Mouse (Mus musculus) forebrain, postnatal 0 days (tissue): ENCODE data around the gene Ptprj. TPM values are rescaled to one million over a fixed set of nuclear protein-coding genes. Genes with fewer than 3 reads are reported as not detected.

Source experiments
- ATAC-seq: fragments of 200-750 bp; cut with Nextera tagmentation; 2 replicates; pipeline ENCODE4 v1.8.0; 2017; ENCODE audit warnings: mild to moderate bottlenecking, moderate library complexity
- DNase-seq: peaks from one replicate; pipeline ENCODE4 v3.0.0-alpha.2; 2015
- H3K27ac ChIP-seq: fragments of 300-500 bp; sonication (generic); 2 replicates; pipeline ENCODE4 v1.5.1; 2014; ENCODE audit warnings: low read depth, mild to moderate bottlenecking, antibody characterized with exemption, low read length, moderate library complexity, mixed read lengths
- H3K27me3 ChIP-seq: fragments of 300-500 bp; sonication (generic); 2 replicates; pipeline ENCODE4 v1.6.1; 2014; ENCODE audit warnings: mild to moderate bottlenecking, low read length, mixed read lengths; ENCODE audit not compliant: insufficient read depth
- H3K36me3 ChIP-seq: fragments of 300-500 bp; sonication (generic); 2 replicates; pipeline ENCODE4 v1.6.1; 2014; ENCODE audit warnings: mild to moderate bottlenecking, moderate library complexity; ENCODE audit not compliant: insufficient read depth
- H3K4me1 ChIP-seq: fragments of 300-500 bp; sonication (generic); 2 replicates; pipeline ENCODE4 v1.6.1; 2014; ENCODE audit warnings: antibody characterized with exemption; ENCODE audit not compliant: insufficient read depth
- H3K4me2 ChIP-seq: fragments of 300-500 bp; sonication (generic); 2 replicates; pipeline ENCODE4 v1.6.1; 2014; ENCODE audit warnings: low read depth, mild to moderate bottlenecking, moderate library complexity
- H3K4me3 ChIP-seq: fragments of 300-500 bp; sonication (generic); 2 replicates; pipeline ENCODE4 v1.5.1; 2014; ENCODE audit warnings: low read depth, low read length, mixed read lengths
- H3K9ac ChIP-seq: fragments of 300-500 bp; sonication (generic); 2 replicates; pipeline ENCODE4 v1.6.1; 2014; ENCODE audit warnings: mild to moderate bottlenecking
- H3K9me3 ChIP-seq: fragments of 300-500 bp; sonication (generic); 2 replicates; pipeline ENCODE4 v1.6.1; 2016; ENCODE audit warnings: low read length
- CTCF ChIP-seq: sonication (generic); IDR thresholded peaks from 2 replicates; pipeline ENCODE4 v1.5.1; 2016; ENCODE audit warnings: antibody characterized with exemption, control low read depth, low read depth
- WGBS: fragments of 180-500 bp; shearing (Covaris S2); extraction: QIAGEN DNeasy Blood & Tissue Kit; methylation state at CpG from one replicate; pipeline ENCODE4 v1.1.7; 2014; 5-methylcytosine and 5-hydroxymethylcytosine counted together
- polyA plus RNA-seq: library from polyadenylated mRNA; unstranded; fragments of >200 nt; fragmentation: Nextera tagmentation; extraction: Ambion mirVana; gene quantifications from 2 replicates; pipeline ENCODE4 v1.2.1, GENCODE M21; 2015
- total RNA-seq: library from RNA; depleted of rRNA; stranded (reverse); fragments of >200 nt; gene quantifications from 2 replicates; pipeline ENCODE4 v1.2.3, GENCODE M21; 2014

Gene Ptprj
- total and polyA plus RNA-seq, 2 experiments from 2014 or later = 3.9 to 34.0 TPM

DNA sequence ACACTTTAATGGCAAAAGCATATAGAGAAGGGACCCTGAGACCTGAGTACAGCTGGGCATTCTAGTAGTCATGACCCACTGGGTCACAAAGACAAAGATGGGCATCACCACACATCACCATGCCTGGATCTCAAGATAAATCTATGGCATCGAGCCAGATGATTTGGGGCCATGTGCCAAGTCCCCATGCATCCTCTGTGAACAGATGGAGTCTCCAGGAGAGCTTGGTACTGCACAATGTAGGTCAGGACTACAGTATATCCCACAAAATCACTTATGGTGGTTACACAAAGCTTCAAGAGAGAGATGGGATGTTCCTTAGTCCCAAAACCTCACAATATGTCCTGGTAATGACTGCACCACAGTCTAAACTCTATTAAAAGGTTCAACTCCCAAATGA is 81.4 kb downstream of the Ptprj start:
- ATAC-seq = no peak
- Histone ChIP-seq H3K9me3 (no peaks in the 10 kb centered on the region), H3K9ac (no peak overlapping the region), H3K4me1 (no peaks in the 10 kb centered on the region), H3K36me3 (no peaks in the 10 kb centered on the region), H3K27ac (no peak overlapping the region), H3K4me2 (no peak overlapping the region), H3K27me3 (no peaks in the 10 kb centered on the region), H3K4me3 (no peak overlapping the region)
- TF ChIP-seq CTCF = no peak
- DNase-seq = no peak
- WGBS = 61% methylated on average over 1 of the region's 1 CpGs

DNA sequence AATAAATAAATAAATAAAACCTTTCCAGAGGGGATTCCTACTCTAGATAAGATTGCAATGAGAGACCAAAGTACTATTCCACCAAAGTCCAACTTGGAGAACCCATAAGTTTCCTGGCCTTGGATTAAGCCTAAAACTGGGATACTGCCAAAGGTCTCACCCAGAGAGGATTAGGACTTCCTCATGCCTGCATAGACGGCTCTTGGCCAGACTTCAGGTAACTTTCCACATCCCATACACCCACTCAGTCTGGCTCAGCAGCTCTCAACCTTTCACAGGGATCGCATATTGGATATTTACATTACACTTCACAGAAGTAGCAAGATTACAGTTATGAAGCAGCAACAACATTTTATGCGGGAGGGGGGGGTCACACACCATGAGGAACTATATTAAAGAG is 82.9 kb downstream of the Ptprj start:
- ATAC-seq (no peak), DNase-seq (no peak)
- WGBS = 78% methylated on average over 3 of the region's 3 CpGs
- no peak overlapping the region for H3K4me2 ChIP-seq
- no peaks in the 10 kb centered on the region for H3K4me1 ChIP-seq
- H3K9me3 ChIP-seq = no peaks in the 10 kb centered on the region
- no peak overlapping the region for H3K4me3 ChIP-seq
- TF ChIP-seq CTCF = no peak
- no peaks in the 10 kb centered on the region for H3K36me3 ChIP-seq
- no peak overlapping the region for H3K27ac ChIP-seq
- H3K27me3 ChIP-seq = no peaks in the 10 kb centered on the region
- no peak overlapping the region for H3K9ac ChIP-seq

DNA sequence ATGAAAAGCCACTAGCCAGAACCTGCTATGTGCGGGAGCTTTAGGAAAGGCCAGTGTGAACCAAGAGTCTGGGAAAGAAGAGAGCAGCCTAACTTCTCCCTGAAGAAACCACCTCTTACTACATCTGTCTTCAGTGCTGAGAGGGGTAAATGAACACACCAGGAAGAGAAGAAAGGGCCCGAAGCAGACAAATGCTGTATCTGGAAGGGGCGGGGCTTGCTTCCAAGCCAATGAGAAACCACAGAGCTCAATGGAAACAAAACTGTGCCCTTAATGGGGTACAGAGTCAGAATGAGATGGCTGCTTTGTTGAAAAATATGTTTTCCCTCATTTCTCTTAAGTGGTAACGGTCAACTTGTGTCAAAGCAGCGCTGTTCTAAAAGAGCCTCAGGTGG is 83.8 kb downstream of the Ptprj start:
- H3K36me3 ChIP-seq = no peaks in the 10 kb centered on the region
- H3K4me1 ChIP-seq = no peaks in the 10 kb centered on the region
- no peaks in the 10 kb centered on the region for H3K9me3 ChIP-seq
- TF ChIP-seq CTCF = no peak
- no peak overlapping the region for H3K4me3 ChIP-seq
- ATAC-seq = no peak
- H3K4me2 ChIP-seq = no peak overlapping the region
- H3K27ac ChIP-seq = no peak overlapping the region
- no peak overlapping the region for H3K9ac ChIP-seq
- WGBS = 87% methylated on average over 5 of the region's 5 CpGs
- H3K27me3 ChIP-seq = no peaks in the 10 kb centered on the region
- DNase-seq = no peak

DNA sequence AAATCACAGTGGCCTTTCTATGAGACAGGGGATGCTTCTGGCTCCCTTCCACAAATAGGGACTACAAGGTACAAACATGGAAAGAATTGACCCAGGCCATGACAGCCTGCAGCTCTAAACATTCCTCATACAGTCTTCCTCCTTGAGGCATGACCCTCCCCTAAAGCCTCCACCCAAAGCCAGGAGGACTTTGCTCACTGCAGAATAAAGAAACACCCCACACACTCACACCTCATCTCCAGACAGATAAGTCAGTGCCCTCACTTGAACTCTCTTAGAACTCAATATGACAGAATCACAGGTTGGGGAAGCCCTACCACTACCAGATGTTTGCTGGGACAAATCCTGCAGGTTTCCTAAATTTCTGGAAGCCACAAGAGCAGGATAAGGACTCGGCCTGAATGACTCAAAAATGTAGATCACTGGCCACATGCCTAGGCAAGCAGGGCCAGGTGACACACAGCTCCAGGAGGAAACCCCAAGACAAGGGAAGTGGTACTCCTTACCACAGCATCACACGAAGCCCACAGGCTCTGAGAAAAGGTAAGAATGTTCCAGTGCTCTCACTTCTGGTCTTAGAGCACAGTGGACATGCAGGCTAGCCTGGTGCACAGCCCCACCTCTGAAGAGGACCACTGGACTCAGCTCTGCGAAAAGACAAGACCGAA is 84.3 kb downstream of the Ptprj start:
- no peak overlapping the region for H3K4me3 ChIP-seq
- H3K4me2 ChIP-seq = no peak overlapping the region
- ATAC-seq (no peak), DNase-seq (no peak)
- no peak overlapping the region for H3K27ac ChIP-seq
- no peaks in the 10 kb centered on the region for H3K9me3 ChIP-seq
- H3K36me3 ChIP-seq = no peaks in the 10 kb centered on the region
- no peaks in the 10 kb centered on the region for H3K4me1 ChIP-seq
- no peak for TF ChIP-seq CTCF
- WGBS = 86% methylated on average over 4 of the region's 4 CpGs
- H3K27me3 ChIP-seq = no peaks in the 10 kb centered on the region
- no peak overlapping the region for H3K9ac ChIP-seq

DNA sequence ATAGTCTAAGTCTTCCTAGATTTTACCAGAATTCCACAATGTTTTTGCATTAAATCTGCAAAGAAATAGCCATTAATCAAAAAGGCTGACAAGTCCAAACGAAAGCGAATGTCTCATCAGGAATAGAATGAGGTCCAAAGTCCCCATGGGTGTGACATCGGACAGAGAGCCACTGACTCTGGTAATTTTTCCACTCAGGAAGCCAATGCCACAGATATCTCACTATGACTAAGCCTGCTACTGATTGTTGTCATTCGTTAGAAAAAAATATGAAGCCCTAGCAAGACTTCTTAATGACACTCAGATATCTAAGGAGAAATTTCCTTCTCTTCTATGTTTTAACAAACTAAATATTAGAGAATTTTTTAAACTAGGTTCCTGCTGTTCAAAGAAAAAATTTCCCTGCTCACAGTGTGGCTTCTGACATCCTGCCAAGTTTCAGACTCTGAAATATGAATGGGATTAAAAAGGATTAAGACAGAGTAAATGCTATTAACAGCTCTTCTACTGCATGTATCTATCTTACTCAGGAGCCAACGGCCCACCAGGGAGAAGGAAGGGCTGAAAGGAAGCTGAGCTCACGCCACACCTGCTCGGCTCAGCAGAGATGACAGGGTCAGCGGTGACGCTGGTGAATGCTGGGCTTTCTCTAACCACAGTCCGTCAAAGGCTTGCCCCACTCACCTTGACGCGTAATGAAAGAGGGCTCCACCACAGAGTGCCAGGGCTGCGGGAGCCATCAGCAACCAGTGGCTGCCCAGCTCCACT is 90.0 kb downstream of the Ptprj start:
- no peaks in the 10 kb centered on the region for H3K36me3 ChIP-seq
- no peak overlapping the region for H3K4me2 ChIP-seq
- 40% methylated on average over 13 of the region's 13 CpGs for WGBS
- no peak; the same call in 1 of the 2 replicates for ATAC-seq
- 0 out of 2 replicates have a peak, but pooled peaks cover 4% of the 10 kb centered on the region for H3K4me1 ChIP-seq
- TF ChIP-seq CTCF = no peak
- H3K9ac ChIP-seq = no peak overlapping the region
- H3K27me3 ChIP-seq = no peaks in the 10 kb centered on the region
- no peaks in the 10 kb centered on the region for H3K9me3 ChIP-seq
- H3K27ac ChIP-seq = no peak overlapping the region
- DNase-seq = peak; percentile 35
- no peak overlapping the region for H3K4me3 ChIP-seq

DNA sequence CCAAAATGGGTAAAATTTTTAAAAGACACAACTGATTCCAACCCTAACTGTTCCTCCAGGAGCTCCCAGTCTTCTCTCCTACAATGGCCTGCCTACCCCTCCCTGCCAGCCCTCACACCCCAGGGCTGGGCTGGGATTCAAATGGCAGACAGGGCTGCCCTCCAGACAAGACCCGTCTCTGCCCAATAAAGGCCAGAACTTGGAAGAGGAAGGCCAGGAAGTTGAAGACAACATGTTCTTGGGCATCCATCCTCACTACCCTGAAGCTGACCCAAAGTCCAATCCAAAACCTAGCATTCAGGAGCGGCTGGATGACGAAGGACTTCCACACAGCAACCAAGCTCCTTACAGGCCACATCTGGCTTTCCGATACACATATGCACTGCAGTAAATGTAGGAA is 90.6 kb downstream of the Ptprj start:
- Histone ChIP-seq H3K9me3 (no peaks in the 10 kb centered on the region), H3K27ac (no peak overlapping the region), H3K27me3 (no peaks in the 10 kb centered on the region), H3K4me1 (0 out of 2 replicates have a peak, but pooled peaks cover 4% of the 10 kb centered on the region), H3K9ac (no peak overlapping the region), H3K4me3 (no peak overlapping the region), H3K4me2 (no peak overlapping the region), H3K36me3 (no peaks in the 10 kb centered on the region)
- ATAC-seq = 0 out of 2 replicates have a peak, but pooled peaks have one; percentile 15
- 59% methylated on average over 4 of the region's 4 CpGs for WGBS
- DNase-seq = no peak
- no peak for TF ChIP-seq CTCF
